ENCODE assay signal across 8 mouse cellular contexts in genomic region chr17:28517441-28517955, GRCm38 (mm10). TPM values are rescaled to one million over a fixed set of nuclear protein-coding genes. Genes with fewer than 3 reads are reported as not detected.
DNase-seq lines count a peak whose midpoint lies in the region; ATAC-seq and TF ChIP-seq lines count a peak whose summit lies in the region.

Gene Fkbp5, minus strand, starts transcription at chr17:28517527.

- H3K27me3 ChIP-seq in E14TG2a.4 (ENCODE audit: insufficient read depth, low read length): peaks cover 36% of the 10 kb centered on the region
- H3K27me3 ChIP-seq in forebrain, embryonic 15.5 days: 0 out of 2 replicates have a peak, but pooled peaks cover 4% of the 10 kb centered on the region
- H3K27me3 ChIP-seq in lung, embryonic 16.5 days (ENCODE audit: control insufficient read depth, insufficient read depth, low read depth, low read length): no peaks in the 10 kb centered on the region; the same call in 1 of the 2 replicates

- H3K4me1 ChIP-seq in E14TG2a.4 (replicated peaks; ENCODE audit: low read depth, low read length): peaks cover 68% of the 10 kb centered on the region
- peaks cover 25% of the 10 kb centered on the region for H3K4me1 ChIP-seq in forebrain, embryonic 15.5 days
- H3K4me1 ChIP-seq in lung, embryonic 16.5 days (replicated peaks; ENCODE audit: control insufficient read depth, insufficient read depth, low read length): peaks cover 44% of the 10 kb centered on the region

- DNase-seq in adrenal gland, postnatal 14 days: peak; percentile 75
- DNase-seq in heart, postnatal 36 days: peak in 1 of 2 experiments; percentile 83
- peak in 1 of 2 experiments; percentile 56 for DNase-seq in layer of hippocampus, adult 8-10 months (ENCODE audit: low spot score in 2 of 2)
- peak; percentile 78 for DNase-seq in ovary, adult 18-20 months (ENCODE audit: low spot score)

- H3K9ac ChIP-seq in forebrain, embryonic 15.5 days (replicated peaks): peak within 1 kb of the TSS; percentile 67
- peak within 1 kb of the TSS; percentile 75 for H3K9ac ChIP-seq in lung, embryonic 16.5 days (ENCODE audit: low read length)

- H3K9me3 ChIP-seq in E14TG2a.4 (ENCODE audit: low read length): peaks cover 6% of the 10 kb centered on the region
- no peaks in the 10 kb centered on the region for H3K9me3 ChIP-seq in forebrain, embryonic 15.5 days
- H3K9me3 ChIP-seq in lung, embryonic 16.5 days (ENCODE audit: control insufficient read depth, low read length): no peaks in the 10 kb centered on the region

- H3K4me2 ChIP-seq in forebrain, embryonic 15.5 days (replicated peaks): peak within 1 kb of the TSS; percentile 98
- H3K4me2 ChIP-seq in lung, embryonic 16.5 days (ENCODE audit: low read depth, low read length): peak within 1 kb of the TSS; percentile 92

- intact Hi-C loops in heart, postnatal 36 days (cut with DNase I): loop anchor here (10.0 kb wide), 1 partner anchor 493 kb away; no protein-coding TSS in a partner anchor

- no peak for TF ChIP-seq CTCF in E14TG2a.4 (conservative IDR thresholded peaks at IDR 0.05; ENCODE audit: low read length)

- peak within 1 kb of the TSS; percentile 82 for H3K4me3 ChIP-seq in E14TG2a.4 (replicated peaks; ENCODE audit: low read length)
- H3K4me3 ChIP-seq in forebrain, embryonic 15.5 days: peak within 1 kb of the TSS; percentile 56
- H3K4me3 ChIP-seq in lung, embryonic 16.5 days (ENCODE audit: low read length): peak within 1 kb of the TSS; percentile 53

- H3K36me3 ChIP-seq in E14TG2a.4 (ENCODE audit: insufficient read depth, low read length): 0 out of 2 replicates have a peak, but pooled peaks cover 3% of the 10 kb centered on the region
- H3K36me3 ChIP-seq in forebrain, embryonic 15.5 days: no peaks in the 10 kb centered on the region
- H3K36me3 ChIP-seq in lung, embryonic 16.5 days (ENCODE audit: control insufficient read depth, insufficient read depth, low read length): no peaks in the 10 kb centered on the region

- H3K27ac ChIP-seq in forebrain, embryonic 15.5 days (replicated peaks): peak within 1 kb of the TSS; percentile 83
- peak within 1 kb of the TSS; percentile 99 for H3K27ac ChIP-seq in lung, embryonic 16.5 days (ENCODE audit: low read length)

- ATAC-seq in forebrain, embryonic 15.5 days (replicated peaks): peak; percentile 27
- peak; percentile 86 for ATAC-seq in lung, embryonic 16.5 days (ENCODE audit: low read depth)
- no peak for ATAC-seq in erythroblast, adult 5-6 weeks (replicated peaks; ENCODE audit: low FRiP score, poor library complexity, severe bottlenecking)

- WGBS in forebrain, embryonic 15.5 days: 1% methylated on average over 16 of the region's 16 CpGs
- under 1% methylated on average over 16 of the region's 16 CpGs for WGBS in lung, embryonic 16.5 days

RNA-seq across cellular contexts. Expression of gene Fkbp5, which starts in this region (rescaled TPM):
- total RNA-seq in adrenal gland, postnatal 14 days (2021): 73.0 and 118 TPM in 2 replicates
- 32.8 and 34.6 TPM in 2 replicates for polyA plus RNA-seq in forebrain, embryonic 15.5 days (2015; fragmentation: Nextera tagmentation; extraction: Ambion mirVana)
- 10 to 100 TPM; 50.0 to 72.1 TPM for total RNA-seq in heart, postnatal 36 days (2021)
- 10 to 100 TPM; 70.6 to 79.4 (median 72.7) TPM for total RNA-seq in layer of hippocampus, adult 8-10 months (2022)
- 38.5 and 43.8 TPM in 2 replicates for polyA plus RNA-seq in lung, embryonic 16.5 days (2015; fragmentation: Nextera tagmentation; extraction: Ambion mirVana)
- 3.7 and 6.7 TPM in 2 replicates for total RNA-seq in erythroblast, adult 5-6 weeks (2015; ENCODE audit: low replicate concordance)
- 12.8 and 13.8 TPM in 2 replicates for total RNA-seq in erythroblast, adult 5-6 weeks (2017; ENCODE audit: low replicate concordance)
